Mouse (Mus musculus) small intestine, adult 2 months (tissue): ENCODE data around the gene Grrp1.

Experiments used
- CTCF ChIP-seq: fragments of 200-500 bp; IDR thresholded peaks from 2 replicates; pipeline ENCODE4 v1.5.1; 2012; ENCODE audit warnings: low read depth, mild to moderate bottlenecking, control low read depth, inconsistent platforms, low read length, moderate library complexity, mixed read lengths; ENCODE audit not compliant: insufficient replicate concordance, insufficient read length; ENCODE audit errors: extremely low read depth
- POLR2A ChIP-seq: fragments of 200-500 bp; IDR thresholded peaks from 2 replicates; pipeline ENCODE4 v1.6.1; 2012; ENCODE audit warnings: low read depth, mild to moderate bottlenecking, control low read depth, inconsistent platforms, low read length, moderate library complexity

- TF ChIP-seq POLR2A (no peak), CTCF (no peak)
These were observed at the start of gene Grrp1 for GRCm38 (mm10) chr4:134253722-134254324.
